Mouse (Mus musculus): ENCODE data around the gene Ywhag.

GRCm38 (mm10) chr5:135905320-135906225, 28.8 kb downstream of the Ywhag start:
- TF ChIP-seq CTCF (IDR thresholded peaks at IDR 0.05; ENCODE audit: low read depth, low read length) (no peak), POLR2A (IDR thresholded peaks at IDR 0.05; ENCODE audit: extremely low read depth, insufficient read depth, low read length) (no peak)

Measured in liver, adult 2 months (tissue).